Mouse (Mus musculus) ES-E14 (cell line): Measurements from ENCODE around the gene Eml4.

ENCODE experiments used
- HCFC1 ChIP-seq: IDR thresholded peaks from 2 replicates; pipeline ENCODE4 v1.6.1; 2012; ENCODE audit warnings: low read length, inconsistent platforms, borderline replicate concordance; ENCODE audit not compliant: insufficient read depth
- ZC3H11A ChIP-seq: IDR thresholded peaks from 2 replicates; pipeline ENCODE4 v1.6.1; 2012; ENCODE audit warnings: low read depth, mild to moderate bottlenecking, inconsistent platforms, low read length, borderline replicate concordance

GRCm38 (mm10) chr17:83344226-83344625 lies 6.5 kb upstream of the Eml4 start:
- no peak for TF ChIP-seq HCFC1
- no peak for TF ChIP-seq ZC3H11A
